24 mouse cellular contexts compared by ENCODE assay signal in genomic region chr14:26764827-26765226, GRCm38 (mm10).
DNase-seq lines count a peak whose midpoint lies in the region; ATAC-seq and TF ChIP-seq lines count a peak whose summit lies in the region.
"Had no signal": no experiment of that assay in that cellular context is flagged by ENCODE, and none has a peak within 500 bp of the region (broad histone marks: within the 10 kb centered on the region; RNA-seq: fewer than 3 reads in every experiment).

No protein-coding gene starts in this region.

- no peak overlapping the region for H3K27ac ChIP-seq in layer of hippocampus, adult 2 months
- no peak overlapping the region for H3K27ac ChIP-seq in forebrain, embryonic 14.5 days (ENCODE audit: low read depth, low read length)
- H3K27ac ChIP-seq: embryonic facial prominence, embryonic 15.5 days; gastrocnemius, adult 2 months; hindbrain, embryonic 10.5 days; hindbrain, postnatal 0 days; limb, embryonic 13.5 days; liver, embryonic 13.5 days; midbrain, embryonic 12.5 days; neural tube, embryonic 13.5 days had no signal

- no peak for ATAC-seq in CD4-positive, CD25-positive, alpha-beta regulatory T cell, adult 4 months
- no peak for ATAC-seq in forebrain, embryonic 14.5 days
- ATAC-seq: activated CD4-positive, CD25-positive, alpha-beta regulatory T cell, adult 4 months; hindbrain, postnatal 0 days; Patski had no signal

- H3K36me3 ChIP-seq in forebrain, embryonic 14.5 days (ENCODE audit: control insufficient read depth, insufficient read depth, low read length) = no peaks in the 10 kb centered on the region
- H3K36me3 ChIP-seq: embryonic facial prominence, embryonic 15.5 days; hindbrain, embryonic 10.5 days; limb, embryonic 13.5 days; liver, embryonic 13.5 days; midbrain, embryonic 12.5 days; neural tube, embryonic 13.5 days had no signal

- H3K9ac ChIP-seq in forebrain, embryonic 14.5 days (ENCODE audit: low read length) = no peak overlapping the region
- H3K9ac ChIP-seq: embryonic facial prominence, embryonic 15.5 days; limb, embryonic 13.5 days; liver, embryonic 13.5 days; midbrain, embryonic 12.5 days; neural tube, embryonic 13.5 days had no signal

- no peaks in the 10 kb centered on the region for H3K4me1 ChIP-seq in forebrain, embryonic 14.5 days (ENCODE audit: control insufficient read depth, insufficient read depth, low read length)
- H3K4me1 ChIP-seq: embryonic facial prominence, embryonic 15.5 days; hindbrain, embryonic 10.5 days; limb, embryonic 13.5 days; liver, embryonic 13.5 days; midbrain, embryonic 12.5 days; neural tube, embryonic 13.5 days had no signal

- no peak overlapping the region for H3K4me2 ChIP-seq in forebrain, embryonic 14.5 days (ENCODE audit: low read length)
- H3K4me2 ChIP-seq: embryonic facial prominence, embryonic 15.5 days; limb, embryonic 13.5 days; liver, embryonic 13.5 days; midbrain, embryonic 12.5 days; neural tube, embryonic 13.5 days had no signal

- no peaks in the 10 kb centered on the region for H3K27me3 ChIP-seq in forebrain, embryonic 14.5 days (replicated peaks; ENCODE audit: control insufficient read depth, insufficient read depth, low read length)
- H3K27me3 ChIP-seq: embryonic facial prominence, embryonic 15.5 days; limb, embryonic 13.5 days; liver, embryonic 13.5 days; midbrain, embryonic 12.5 days; neural tube, embryonic 13.5 days had no signal

- intact Hi-C loops in left cerebral cortex, postnatal 10 days (cut with DNase I) = no loop called here

- WGBS in forebrain, embryonic 14.5 days = 94% methylated on average over 6 of the region's 6 CpGs

- DNase-seq in CD4-positive, CD25-positive, alpha-beta regulatory T cell, adult 2 months (ENCODE audit: low read depth, low spot score) = peak; percentile 3
- DNase-seq in layer of hippocampus, adult 9-11 months = peak; percentile 2
- DNase-seq in layer of hippocampus, adult 2 months (ENCODE audit: low spot score in 2 of 2) = no peak
- peak; percentile 85 for DNase-seq in 416B (ENCODE audit: low read depth)
- peak; percentile 9 for DNase-seq in induced T-regulatory cell, adult 2 months (ENCODE audit: low read depth)
- DNase-seq in left cerebral cortex, postnatal 10 days (ENCODE audit: extremely low spot score in 1 of 2, low spot score in 2 of 2) = no peak
- no peak for DNase-seq in forebrain, embryonic 14.5 days (ENCODE audit: low spot score)
- DNase-seq: adrenal gland, postnatal 14 days; cerebellum, adult 11 months; cerebellum, postnatal 25 days; embryo, embryonic 11 days; gastrocnemius, adult 2 months; kidney, adult 18-20 months; liver, embryonic 13.5 days; right cerebral cortex, adult 18-20 months had no signal

- no peak overlapping the region for H3K4me3 ChIP-seq in layer of hippocampus, adult 2 months
- H3K4me3 ChIP-seq in forebrain, embryonic 14.5 days (ENCODE audit: low read depth, low read length) = no peak overlapping the region
- H3K4me3 ChIP-seq: embryonic facial prominence, embryonic 15.5 days; gastrocnemius, adult 2 months; hindbrain, embryonic 10.5 days; limb, embryonic 13.5 days; liver, embryonic 13.5 days; midbrain, embryonic 12.5 days; neural tube, embryonic 13.5 days had no signal

- H3K9me3 ChIP-seq in forebrain, embryonic 14.5 days (replicated peaks; ENCODE audit: control insufficient read depth, low read length) = 0 out of 2 replicates have a peak, but pooled peaks cover 5% of the 10 kb centered on the region
- H3K9me3 ChIP-seq: embryonic facial prominence, embryonic 15.5 days had no signal

- no peak for TF ChIP-seq CTCF in layer of hippocampus, adult 2 months (conservative IDR thresholded peaks at IDR 0.05)

Comparison
In these comparisons a context has a peak if more than half of its experiments do, and no peak if none do; other contexts are left out.
1. DNase-seq: peak in CD4-positive, CD25-positive, alpha-beta regulatory T cell, adult 2 months (single experiment), layer of hippocampus, adult 9-11 months (single experiment), 416B (single experiment) and induced T-regulatory cell, adult 2 months (single experiment); none in layer of hippocampus, adult 2 months (0 of 2), left cerebral cortex, postnatal 10 days (0 of 2) and forebrain, embryonic 14.5 days (single experiment).